Mouse (Mus musculus) mouse trophoblast stem cell (cell line): ENCODE measurements around the gene Cntn5.

Experiments
- in situ Hi-C, 2 experiments: fragments of 300-500 bp; cut with MseI, MboI; formaldehyde crosslinking; loops; 2 replicates in 1 of 2; 3 replicates in 1 of 2; pipeline ENCODE4 v1.15.1; 2025

Gene Cntn5

DNA sequence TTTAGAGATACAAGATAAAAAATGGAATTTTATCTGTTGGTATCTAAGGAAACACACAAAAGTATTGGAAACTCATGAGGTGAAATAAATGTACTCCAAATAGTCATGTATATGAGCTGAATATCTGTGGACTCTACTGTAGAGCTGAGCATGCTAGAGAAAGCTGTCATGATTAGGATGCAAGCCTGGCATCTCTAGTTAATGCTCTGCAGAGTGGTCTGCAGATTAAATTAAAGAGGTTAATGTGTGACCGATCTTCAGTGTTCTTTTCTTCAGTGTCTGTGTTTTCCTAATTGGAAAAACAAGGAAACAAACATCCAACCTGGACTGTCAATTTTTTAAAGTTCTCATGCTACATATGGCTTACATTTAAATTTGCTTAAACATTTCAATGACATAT lies 1199.4 kb downstream of the Cntn5 start:
- in situ Hi-C loops = no loop called here

GRCm38 (mm10) chr9:9696636-9697035 lies 1207.9 kb downstream of the Cntn5 start:
- in situ Hi-C loops = no loop called here

DNA sequence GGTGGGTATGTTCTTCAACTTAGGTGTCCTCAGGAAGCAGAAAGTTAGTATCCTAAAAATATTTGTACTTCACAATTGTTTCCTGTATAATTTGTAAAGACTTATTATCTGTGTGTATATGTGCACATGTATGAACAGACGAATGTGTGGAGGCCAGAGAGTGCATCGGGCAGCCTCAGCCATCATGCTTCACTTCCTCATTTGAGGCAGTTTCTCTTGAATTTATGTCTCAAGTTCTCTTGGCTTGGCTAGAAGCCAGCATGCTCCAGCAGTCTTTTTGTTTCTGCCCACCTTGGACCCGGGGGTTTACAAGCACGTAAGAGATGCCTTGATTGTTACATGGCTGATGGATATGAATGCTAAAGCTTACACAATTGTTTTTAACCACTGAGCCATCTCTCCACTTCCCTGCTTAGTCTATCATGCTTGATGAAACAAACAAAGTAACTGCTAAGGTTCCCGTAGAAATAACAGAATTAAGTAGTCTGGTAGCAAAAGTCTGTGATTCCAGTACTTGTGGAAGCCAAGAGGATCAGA lies 1222.2 kb downstream of the Cntn5 start:
- in situ Hi-C loops = no loop called here

GRCm38 (mm10) chr9:9676078-9676477 lies 1228.5 kb downstream of the Cntn5 start:
- in situ Hi-C loops = no loop called here

- in situ Hi-C loops = no loop called here
Measured at GRCm38 (mm10) chr9:9674531-9674930, 1230.0 kb downstream of the Cntn5 start.

GRCm38 (mm10) chr9:9673277-9674049 lies 1231.1 kb downstream of the Cntn5 start:
- in situ Hi-C loops = no loop called here

- in situ Hi-C loops = no loop called here
Measured at GRCm38 (mm10) chr9:9653463-9653862, 1251.1 kb downstream of the Cntn5 start.

DNA sequence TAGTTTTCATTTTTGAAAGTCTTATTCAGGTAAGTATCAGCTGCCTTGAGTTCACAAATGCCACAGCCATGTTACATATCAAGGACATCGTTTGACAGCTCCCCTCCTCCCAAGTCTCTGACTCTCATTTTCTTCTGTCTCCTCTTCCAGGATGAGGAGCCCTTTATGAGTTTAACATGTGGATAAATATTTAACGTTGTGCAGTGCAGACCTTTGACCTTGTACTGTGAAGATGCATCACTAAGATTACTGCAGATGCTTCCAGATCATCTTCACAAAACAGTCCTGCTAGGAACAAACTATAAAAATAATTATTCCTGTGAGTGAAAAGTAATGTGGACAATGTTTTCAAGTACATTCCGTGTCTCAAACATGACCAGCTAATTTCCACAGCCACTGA lies 1257.2 kb downstream of the Cntn5 start:
- in situ Hi-C loops = no loop called here

DNA sequence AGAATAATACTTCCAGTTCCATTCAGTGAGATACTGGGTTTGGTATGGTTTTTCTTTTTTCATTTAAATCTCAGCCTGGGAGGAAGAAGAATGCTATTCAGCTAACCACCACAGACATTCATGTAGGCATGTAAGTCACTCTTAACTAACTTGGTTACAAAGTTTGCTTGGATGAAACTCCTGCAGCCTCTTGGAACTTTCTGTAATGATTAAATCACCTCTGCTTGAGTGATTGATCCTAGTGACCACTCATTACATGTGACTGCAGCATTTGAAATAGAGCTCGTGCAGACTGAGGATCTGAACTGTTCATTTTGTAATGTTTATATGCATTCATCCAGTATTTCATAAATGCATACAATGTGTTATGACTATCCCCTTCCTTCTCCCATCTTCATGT lies 1258.3 kb downstream of the Cntn5 start:
- in situ Hi-C loops = no loop called here
